Mouse (Mus musculus) liver, adult 2 months (tissue): ENCODE results near the gene 6330409D20Rik.

Experiments used
- CTCF ChIP-seq: fragments of 200-500 bp; IDR thresholded peaks from 2 replicates; pipeline ENCODE4 v1.5.1; 2011; ENCODE audit warnings: low read depth, low read length, control low read depth
- POLR2A ChIP-seq: fragments of 200-500 bp; IDR thresholded peaks from 2 replicates; pipeline ENCODE4 v1.6.1; 2011; ENCODE audit warnings: low read length, control low read depth; ENCODE audit not compliant: insufficient read depth; ENCODE audit errors: extremely low read depth

DNA sequence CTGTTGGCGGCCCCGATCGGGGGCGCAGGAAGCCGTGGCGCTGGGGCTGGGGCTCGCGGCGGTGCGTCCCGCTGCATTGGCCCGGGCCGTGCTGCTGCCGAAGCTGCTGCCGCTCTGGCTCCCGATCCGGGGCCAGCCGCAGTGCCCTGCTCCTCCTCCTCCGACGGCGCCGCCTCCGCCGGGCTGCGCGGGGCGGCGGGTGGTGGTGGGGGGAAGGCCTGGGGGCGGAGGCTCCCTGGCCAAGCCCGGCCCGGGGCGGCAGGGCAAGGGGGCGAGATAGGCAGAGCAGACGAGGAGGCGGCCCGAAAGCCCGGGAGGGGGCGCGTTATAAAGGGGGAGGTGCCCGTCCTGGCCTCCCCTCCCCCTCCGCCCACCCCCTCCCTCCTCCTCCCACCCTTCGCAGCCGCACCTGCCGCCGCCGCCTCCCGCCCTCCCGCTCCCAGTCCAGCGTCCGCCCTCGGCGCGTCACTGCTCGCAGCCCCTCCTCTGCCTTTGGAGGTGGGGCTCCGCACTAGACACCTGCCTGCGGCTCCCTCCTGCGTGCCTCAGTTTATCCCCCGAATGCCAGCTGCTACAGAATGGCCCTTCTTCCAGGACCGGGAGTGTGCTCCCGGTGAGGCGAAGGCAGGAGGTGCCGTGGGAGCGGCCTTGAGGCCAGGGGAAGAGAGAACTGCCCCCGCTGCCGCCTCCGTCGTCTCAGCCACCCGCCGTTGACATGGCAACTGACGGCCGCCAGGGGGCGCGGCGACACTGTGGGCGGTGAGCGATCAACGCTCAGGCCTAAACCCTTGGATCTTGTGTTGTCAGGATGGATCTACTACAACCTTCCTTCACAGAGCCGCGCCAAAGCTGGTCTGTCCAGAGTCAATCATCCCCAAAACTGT, 27.6 kb downstream of the 6330409D20Rik start, which contains the start of gene Cdk9:
- peak; percentile 95 for TF ChIP-seq CTCF
- TF ChIP-seq POLR2A, result peak; percentile 41; the same call in 1 of the 2 replicates
